Mouse (Mus musculus): ENCODE measurements around the gene Ube2j2. TPM values are rescaled to one million over a fixed set of nuclear protein-coding genes. Genes with fewer than 3 reads are reported as not detected.
A peak's percentile ranks its signal among the peaks of the same experiment; 100 is the strongest.

The Ube2j2 gene
- polyA plus RNA-seq, 2 experiments: 106 to 122 TPM

GRCm38 (mm10) chr4:155991908-155992230, 48.2 kb downstream of the Ube2j2 start:
- Histone ChIP-seq H3K4me2 (replicated peaks; ENCODE audit: low read depth, low read length, severe bottlenecking) (peak overlapping the region; percentile 98), H3K27ac (replicated peaks; ENCODE audit: low read depth, low read length) (peak overlapping the region; percentile 95), H3K4me3 (replicated peaks; ENCODE audit: low read length) (peak overlapping the region; percentile 88), H3K36me3 (ENCODE audit: control insufficient read depth, insufficient read depth, low read length) (peaks cover 12% of the 10 kb centered on the region), H3K4me1 (ENCODE audit: control insufficient read depth, insufficient read depth, low read length) (peaks cover 19% of the 10 kb centered on the region), H3K9me3 (ENCODE audit: control insufficient read depth, low read length) (no peaks in the 10 kb centered on the region), H3K27me3 (ENCODE audit: control insufficient read depth, insufficient read depth, low read length) (no peaks in the 10 kb centered on the region), H3K9ac (ENCODE audit: low read depth, low read length, severe bottlenecking) (peak overlapping the region; percentile 79)
- TF ChIP-seq POLR2A (IDR thresholded peaks at IDR 0.05; ENCODE audit: borderline replicate concordance, extremely low read depth, insufficient read depth, insufficient read length): no peak
- ATAC-seq (ENCODE audit: low FRiP score, low read depth) (no peak; the same call in 1 of the 2 replicates), DNase-seq (ENCODE audit: low spot score) (no peak)
- WGBS: 26% methylated on average over 36 of the region's 37 CpGs

DNA sequence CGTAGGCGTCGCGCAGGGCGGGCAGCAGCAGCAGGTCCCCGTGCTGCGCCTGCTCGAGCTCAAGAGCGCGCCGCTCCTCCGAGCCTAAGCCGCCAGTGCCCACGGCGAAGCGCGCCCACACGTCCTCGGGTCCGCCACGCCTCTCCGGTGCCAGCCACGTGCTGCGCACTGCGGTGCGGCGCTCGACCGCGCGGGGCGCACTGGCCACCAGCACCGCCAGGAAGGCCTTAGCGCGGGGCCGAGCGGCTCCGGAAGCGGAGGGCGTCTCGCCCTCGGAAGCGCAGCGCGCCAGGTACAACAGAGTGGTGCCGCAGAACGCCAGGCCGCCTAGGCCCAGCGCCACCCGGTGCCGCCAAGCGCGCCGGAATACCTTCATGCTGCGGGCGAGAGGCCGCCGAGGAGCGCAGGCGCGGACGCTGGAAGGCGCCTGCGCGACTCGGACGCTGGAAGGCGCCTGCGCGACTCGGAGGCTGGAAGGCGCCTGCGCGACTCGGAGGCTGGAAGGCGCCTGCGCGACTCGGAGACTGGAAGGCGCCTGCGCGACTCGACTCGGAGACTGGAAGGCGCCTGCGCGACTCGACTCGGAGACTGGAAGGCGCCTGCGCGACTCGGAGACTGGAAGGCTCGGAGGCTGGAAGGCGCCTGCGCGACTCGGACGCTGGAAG, 48.7 kb downstream of the Ube2j2 start, which contains the start of the genes B3galt6 and Sdf4:
B3galt6 (minus strand) TSS at position 409 of the 665 bp plus-strand sequence.
Sdf4 (plus strand) TSS at position 632 of the 665 bp plus-strand sequence.
- ATAC-seq (ENCODE audit: low FRiP score, low read depth): peak; percentile 80

DNA sequence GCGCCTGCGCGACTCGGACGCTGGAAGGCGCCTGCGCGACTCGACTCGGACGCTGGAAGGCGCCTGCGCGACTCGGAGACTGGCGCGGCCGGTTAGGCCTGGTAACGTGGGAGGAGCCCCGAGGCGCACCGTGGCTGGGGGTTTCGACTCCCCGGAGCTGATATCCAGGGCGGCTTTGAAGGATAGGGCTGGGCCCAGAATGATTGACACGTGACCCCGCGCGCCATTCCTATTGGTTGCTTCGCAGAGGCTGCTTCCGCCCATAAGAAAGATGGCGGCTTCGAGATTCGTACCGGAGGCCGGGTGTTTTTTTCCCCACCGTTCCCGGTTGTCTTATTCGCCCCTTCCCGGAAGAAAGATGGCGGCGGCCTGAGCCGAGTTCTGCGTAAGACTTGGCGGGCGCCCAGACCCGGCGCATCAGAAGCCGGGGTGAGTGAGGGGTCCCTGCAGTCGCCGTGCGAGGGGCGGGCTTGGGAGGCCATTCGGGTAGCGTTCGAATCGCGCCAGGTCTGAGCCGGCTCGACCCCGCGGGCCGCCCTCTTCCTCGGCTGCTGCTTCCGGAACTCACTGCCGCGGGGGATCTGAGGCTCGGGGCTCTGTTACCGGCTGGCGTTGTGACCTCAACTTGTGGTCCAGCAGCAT, 49.4 kb downstream of the Ube2j2 start:
- H3K36me3 ChIP-seq (ENCODE audit: control insufficient read depth, insufficient read depth, low read length): peaks cover 23% of the 10 kb centered on the region
- TF ChIP-seq POLR2A (IDR thresholded peaks at IDR 0.05; ENCODE audit: borderline replicate concordance, extremely low read depth, insufficient read depth, insufficient read length): peak; percentile 53; the same call in 1 of the 2 replicates
- WGBS: under 1% methylated on average over 70 of the region's 70 CpGs

More for the DNA sequence above, 48.7 kb downstream of the Ube2j2 start, which contains the start of the genes B3galt6 and Sdf4:
- Histone ChIP-seq H3K4me2 (replicated peaks; ENCODE audit: low read depth, low read length, severe bottlenecking) (peak within 1 kb of the TSS; percentile 98), H3K4me3 (replicated peaks; ENCODE audit: low read length) (peak within 1 kb of the TSS; percentile 88), H3K4me1 (ENCODE audit: control insufficient read depth, insufficient read depth, low read length) (peaks cover 19% of the 10 kb centered on the region), H3K27ac (replicated peaks; ENCODE audit: low read depth, low read length) (peak within 1 kb of the TSS; percentile 95), H3K27me3 (ENCODE audit: control insufficient read depth, insufficient read depth, low read length) (no peaks in the 10 kb centered on the region), H3K9me3 (ENCODE audit: control insufficient read depth, low read length) (no peaks in the 10 kb centered on the region), H3K9ac (ENCODE audit: low read depth, low read length, severe bottlenecking) (peak within 1 kb of the TSS; percentile 88), H3K36me3 (ENCODE audit: control insufficient read depth, insufficient read depth, low read length) (peaks cover 16% of the 10 kb centered on the region)
- WGBS: 1% methylated on average over 73 of the region's 99 CpGs
- peak; percentile 81; the same call in 1 of the 2 replicates for TF ChIP-seq POLR2A (IDR thresholded peaks at IDR 0.05; ENCODE audit: borderline replicate concordance, extremely low read depth, insufficient read depth, insufficient read length)
- peak; percentile 67 for DNase-seq (ENCODE audit: low spot score)

GRCm38 (mm10) chr4:155993606-155994005, 50.0 kb downstream of the Ube2j2 start:
- DNase-seq (ENCODE audit: low spot score) (no peak), ATAC-seq (ENCODE audit: low FRiP score, low read depth) (no peak)
- Histone ChIP-seq H3K9ac (ENCODE audit: low read depth, low read length, severe bottlenecking) (peak overlapping the region; percentile 88), H3K27ac (replicated peaks; ENCODE audit: low read depth, low read length) (peak overlapping the region; percentile 86), H3K27me3 (ENCODE audit: control insufficient read depth, insufficient read depth, low read length) (no peaks in the 10 kb centered on the region), H3K4me3 (replicated peaks; ENCODE audit: low read length) (peak overlapping the region; percentile 88), H3K4me2 (replicated peaks; ENCODE audit: low read depth, low read length, severe bottlenecking) (peak overlapping the region; percentile 59), H3K4me1 (ENCODE audit: control insufficient read depth, insufficient read depth, low read length) (peaks cover 19% of the 10 kb centered on the region), H3K36me3 (ENCODE audit: control insufficient read depth, insufficient read depth, low read length) (peaks cover 28% of the 10 kb centered on the region), H3K9me3 (ENCODE audit: control insufficient read depth, low read length) (no peaks in the 10 kb centered on the region)
- 4% methylated on average over 15 of the region's 15 CpGs for WGBS
- no peak for TF ChIP-seq POLR2A (IDR thresholded peaks at IDR 0.05; ENCODE audit: borderline replicate concordance, extremely low read depth, insufficient read depth, insufficient read length)

More for the DNA sequence above, 49.4 kb downstream of the Ube2j2 start:
- Histone ChIP-seq H3K27ac (replicated peaks; ENCODE audit: low read depth, low read length) (peak overlapping the region; percentile 86), H3K9me3 (ENCODE audit: control insufficient read depth, low read length) (no peaks in the 10 kb centered on the region), H3K4me1 (ENCODE audit: control insufficient read depth, insufficient read depth, low read length) (peaks cover 19% of the 10 kb centered on the region), H3K9ac (ENCODE audit: low read depth, low read length, severe bottlenecking) (peak overlapping the region; percentile 88), H3K4me3 (replicated peaks; ENCODE audit: low read length) (peak overlapping the region; percentile 88), H3K4me2 (replicated peaks; ENCODE audit: low read depth, low read length, severe bottlenecking) (peak overlapping the region; percentile 59), H3K27me3 (ENCODE audit: control insufficient read depth, insufficient read depth, low read length) (no peaks in the 10 kb centered on the region)
- DNase-seq (ENCODE audit: low spot score) (peak; percentile 98), ATAC-seq (ENCODE audit: low FRiP score, low read depth) (peak; percentile 89)

GRCm38 (mm10) chr4:156004109-156004508, 60.5 kb downstream of the Ube2j2 start:
- Histone ChIP-seq H3K4me1 (ENCODE audit: control insufficient read depth, insufficient read depth, low read length) (no peaks in the 10 kb centered on the region), H3K9ac (ENCODE audit: low read depth, low read length, severe bottlenecking) (no peak overlapping the region), H3K27me3 (ENCODE audit: control insufficient read depth, insufficient read depth, low read length) (no peaks in the 10 kb centered on the region), H3K27ac (replicated peaks; ENCODE audit: low read depth, low read length) (no peak overlapping the region), H3K9me3 (ENCODE audit: control insufficient read depth, low read length) (no peaks in the 10 kb centered on the region), H3K4me3 (replicated peaks; ENCODE audit: low read length) (no peak overlapping the region), H3K36me3 (ENCODE audit: control insufficient read depth, insufficient read depth, low read length) (peaks cover 90% of the 10 kb centered on the region), H3K4me2 (replicated peaks; ENCODE audit: low read depth, low read length, severe bottlenecking) (no peak overlapping the region)
- ATAC-seq (ENCODE audit: low FRiP score, low read depth) (no peak), DNase-seq (ENCODE audit: low spot score) (no peak)
- WGBS: 89% methylated on average over 3 of the region's 3 CpGs
- no peak for TF ChIP-seq POLR2A (IDR thresholded peaks at IDR 0.05; ENCODE audit: borderline replicate concordance, extremely low read depth, insufficient read depth, insufficient read length)
